Mouse (Mus musculus) testis, adult 2 months (tissue): ENCODE measurements at regions not wholly inside any gene's neighbourhood (a gene's known extent, or its start where the extent isn't known, plus 50 kb on each side); places are given as distances from the start of the nearest gene placed in this dataset.

Source experiments
- CTCF ChIP-seq: fragments of 200-500 bp; IDR thresholded peaks from 2 replicates; pipeline ENCODE4 v1.5.1; 2012; ENCODE audit warnings: low read depth, mild to moderate bottlenecking, inconsistent platforms, low read length, moderate library complexity; ENCODE audit not compliant: control insufficient read depth, insufficient read depth, insufficient replicate concordance
- POLR2A ChIP-seq: fragments of 200-500 bp; IDR thresholded peaks from 2 replicates; pipeline ENCODE4 v1.6.1; 2012; ENCODE audit warnings: low read depth, mild to moderate bottlenecking, inconsistent platforms, low read length, moderate library complexity; ENCODE audit not compliant: control insufficient read depth

DNA sequence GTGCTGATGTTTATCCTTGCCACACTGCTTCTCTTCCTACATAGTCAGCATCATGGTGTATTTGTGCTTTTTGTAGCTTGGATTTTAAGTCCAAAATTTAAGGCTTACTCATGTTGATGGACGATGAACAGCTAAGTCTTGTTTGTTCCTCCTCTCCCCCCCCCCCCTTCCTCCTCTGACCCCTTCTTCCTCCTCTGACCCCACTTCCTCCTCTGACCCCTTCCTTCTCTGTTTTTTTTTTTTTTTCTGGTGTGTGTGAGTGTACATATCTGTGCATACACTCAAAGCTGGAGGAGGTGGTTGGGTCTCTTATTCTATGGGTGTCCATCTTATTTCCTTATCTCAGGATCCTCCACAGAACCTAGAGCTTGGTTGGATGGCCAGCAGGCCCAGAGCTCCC lies 87.0 kb upstream of the Lsm6 start:
- TF ChIP-seq CTCF = no peak
- no peak for TF ChIP-seq POLR2A
